Mouse (Mus musculus): ENCODE measurements around the gene Atxn1. TPM values are rescaled to one million over a fixed set of nuclear protein-coding genes. Genes with fewer than 3 reads are reported as not detected.

The Atxn1 gene
- polyA plus RNA-seq, 1 experiment from 2014 or later, result 7.4 TPM

DNA sequence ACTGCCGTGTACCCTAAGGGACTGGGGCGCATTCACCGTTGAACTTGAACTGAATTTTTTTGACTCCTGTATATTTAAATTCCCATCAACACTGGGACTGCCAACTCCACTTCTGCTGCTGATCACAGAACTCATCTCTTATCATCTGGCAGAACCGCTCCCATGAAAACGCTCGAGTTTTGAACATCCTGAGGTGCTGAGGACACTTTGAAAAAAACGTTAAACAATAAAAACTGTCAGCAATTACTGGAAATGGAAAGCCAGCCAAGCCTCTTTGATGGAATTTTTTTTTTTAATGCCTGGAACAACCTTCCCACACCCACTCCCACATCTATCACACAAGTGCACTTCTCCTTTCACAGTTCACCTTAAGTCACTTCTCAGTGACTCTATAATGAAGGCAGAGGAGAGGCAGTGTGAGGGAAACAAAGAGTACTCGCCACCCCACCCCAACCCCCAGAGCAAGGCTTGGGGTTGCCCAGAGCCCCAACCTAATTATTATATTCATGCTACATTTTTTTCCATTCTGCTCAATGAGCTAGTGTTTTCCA is 137.7 kb downstream of the Atxn1 start:
- Histone ChIP-seq H3K4me1 (ENCODE audit: control insufficient read depth in 2 of 2, insufficient read depth in 2 of 2, low read length in 2 of 2) (peaks cover 13 to 21% of the 10 kb centered on the region in 2 experiments), H3K4me2 (ENCODE audit: low read length) (no peak overlapping the region), H3K9ac (ENCODE audit: low read length) (no peak overlapping the region), H3K27me3 (ENCODE audit: control insufficient read depth, insufficient read depth, low read length) (no peaks in the 10 kb centered on the region), H3K27ac (replicated peaks in 1 of 2; ENCODE audit: control insufficient read depth in 1 of 2, insufficient read depth in 1 of 2, low read depth in 2 of 2, low read length in 2 of 2) (no peak overlapping the region), H3K36me3 (ENCODE audit: control insufficient read depth, insufficient read depth, low read length) (no peaks in the 10 kb centered on the region), H3K4me3 (ENCODE audit: control insufficient read depth in 1 of 2, insufficient read depth in 1 of 2, low read depth in 1 of 2, low read length in 2 of 2) (no peak overlapping the region), H3K9me3 (ENCODE audit: control insufficient read depth, low read length) (no peaks in the 10 kb centered on the region)
- no peak for ATAC-seq (ENCODE audit: insufficient number of reproducible peaks, insufficient read depth, low FRiP score, low read depth)
- 77% methylated on average over 8 of the region's 8 CpGs for WGBS

DNA sequence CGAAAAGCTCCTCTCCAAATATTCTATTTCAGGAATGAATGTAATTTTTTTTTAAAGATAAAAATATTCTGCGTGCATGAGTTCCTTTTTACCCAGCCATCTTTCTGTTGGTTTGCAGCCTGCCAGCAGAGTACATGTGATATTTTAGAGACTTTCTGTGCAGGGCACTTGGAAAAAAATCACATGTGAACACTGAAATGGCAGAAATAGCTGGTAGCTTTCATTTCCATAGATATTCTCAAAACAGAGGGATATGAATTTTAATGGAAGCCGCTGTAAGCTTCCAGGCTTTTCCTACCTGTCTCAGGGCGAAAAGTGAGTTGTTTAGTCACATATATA is 142.3 kb downstream of the Atxn1 start:
- Histone ChIP-seq H3K9ac (ENCODE audit: low read length) (no peak overlapping the region), H3K27ac (replicated peaks in 1 of 2; ENCODE audit: control insufficient read depth in 1 of 2, insufficient read depth in 1 of 2, low read depth in 2 of 2, low read length in 2 of 2) (no peak overlapping the region), H3K9me3 (ENCODE audit: control insufficient read depth, low read length) (no peaks in the 10 kb centered on the region), H3K36me3 (ENCODE audit: control insufficient read depth, insufficient read depth, low read length) (no peaks in the 10 kb centered on the region), H3K27me3 (ENCODE audit: control insufficient read depth, insufficient read depth, low read length) (no peaks in the 10 kb centered on the region), H3K4me2 (ENCODE audit: low read length) (no peak overlapping the region), H3K4me3 (ENCODE audit: control insufficient read depth in 1 of 2, insufficient read depth in 1 of 2, low read depth in 1 of 2, low read length in 2 of 2) (no peak overlapping the region), H3K4me1 (ENCODE audit: control insufficient read depth in 2 of 2, insufficient read depth in 2 of 2, low read length in 2 of 2) (peaks cover 8 to 19% of the 10 kb centered on the region in 2 experiments)
- no peak for ATAC-seq (ENCODE audit: insufficient number of reproducible peaks, insufficient read depth, low FRiP score, low read depth)
- 75% methylated on average over 4 of the region's 4 CpGs for WGBS

DNA sequence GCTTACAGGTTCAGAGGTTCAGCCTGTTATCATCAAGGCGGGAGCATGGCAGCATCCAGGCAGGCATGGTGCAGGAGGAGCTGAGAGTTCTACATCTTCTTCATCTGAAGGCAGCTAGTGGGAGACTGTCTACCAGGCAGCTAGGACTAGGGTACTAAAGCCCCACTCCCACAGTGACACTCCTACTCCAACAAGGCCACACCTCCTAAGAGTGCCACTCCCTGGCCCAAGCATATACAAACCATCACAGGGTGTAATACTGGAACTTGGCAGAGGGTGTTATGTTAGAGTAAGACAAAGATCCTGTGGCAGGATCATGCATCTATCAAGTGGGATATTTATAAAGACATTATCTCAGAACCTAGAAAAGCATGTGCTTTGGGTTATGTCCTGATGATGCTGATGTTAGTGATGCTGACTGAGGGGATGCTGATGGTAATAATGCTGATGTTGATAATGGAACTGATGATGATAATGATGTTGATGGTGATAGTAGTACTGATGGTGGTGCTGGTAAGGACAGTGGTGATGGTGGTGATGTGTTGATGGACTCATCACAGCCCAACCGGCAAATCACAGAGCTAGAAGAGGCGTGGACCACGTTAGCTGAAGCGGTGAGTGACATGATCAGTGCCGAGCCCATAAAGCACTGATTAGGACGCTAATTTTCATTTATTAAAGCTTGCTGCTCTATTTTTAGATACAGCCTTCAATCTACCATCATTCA is 142.9 kb downstream of the Atxn1 start:
- Histone ChIP-seq H3K36me3 (ENCODE audit: control insufficient read depth, insufficient read depth, low read length) (no peaks in the 10 kb centered on the region), H3K4me2 (ENCODE audit: low read length) (no peak overlapping the region), H3K4me3 (ENCODE audit: control insufficient read depth in 1 of 2, insufficient read depth in 1 of 2, low read depth in 1 of 2, low read length in 2 of 2) (no peak overlapping the region), H3K27me3 (ENCODE audit: control insufficient read depth, insufficient read depth, low read length) (no peaks in the 10 kb centered on the region), H3K27ac (replicated peaks in 1 of 2; ENCODE audit: control insufficient read depth in 1 of 2, insufficient read depth in 1 of 2, low read depth in 2 of 2, low read length in 2 of 2) (peak overlapping the region in 1 of 2 experiments; percentile 11; a peak in 1 of 4 replicates), H3K4me1 (ENCODE audit: control insufficient read depth in 2 of 2, insufficient read depth in 2 of 2, low read length in 2 of 2) (peaks cover 7 to 19% of the 10 kb centered on the region in 2 experiments), H3K9ac (ENCODE audit: low read length) (no peak overlapping the region), H3K9me3 (ENCODE audit: control insufficient read depth, low read length) (no peaks in the 10 kb centered on the region)
- 77% methylated on average over 7 of the region's 7 CpGs for WGBS
- no peak for ATAC-seq (ENCODE audit: insufficient number of reproducible peaks, insufficient read depth, low FRiP score, low read depth)

DNA sequence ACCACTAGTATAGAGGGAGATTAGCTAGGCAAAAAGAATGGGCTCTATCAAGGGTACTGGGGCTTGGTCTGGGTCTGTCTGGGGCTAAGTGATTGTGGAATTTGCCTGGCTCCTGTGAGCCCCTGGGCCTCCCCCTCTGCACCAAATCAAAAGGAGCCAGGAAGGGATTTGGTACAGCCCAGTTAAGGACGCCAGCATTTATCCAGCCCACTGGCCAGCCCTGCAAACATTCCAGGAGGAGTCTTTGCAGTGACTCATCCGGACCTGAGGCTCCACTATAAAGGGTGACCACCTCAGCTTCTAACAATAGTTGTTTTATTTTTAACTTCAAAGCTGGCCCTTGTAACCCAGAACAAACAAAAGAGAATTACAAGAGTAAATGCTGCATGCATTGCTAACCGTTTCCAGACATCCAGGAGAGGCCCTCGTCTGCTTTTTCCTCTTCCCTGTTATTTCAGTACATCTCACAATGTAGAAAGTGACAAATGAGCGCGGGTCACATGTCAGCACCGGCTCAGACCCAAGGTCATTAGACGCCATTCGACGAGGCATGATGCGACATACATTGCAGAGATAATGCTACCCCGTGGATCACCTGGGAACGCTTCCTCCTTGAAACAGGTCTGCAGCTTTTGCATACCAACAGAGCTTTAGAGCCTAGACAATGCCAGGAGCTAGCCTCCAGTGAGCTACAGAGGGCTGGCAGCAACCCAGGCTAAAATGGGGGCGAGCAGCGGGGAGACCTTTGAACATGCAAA is 144.2 kb downstream of the Atxn1 start:
- H3K4me3 ChIP-seq (ENCODE audit: control insufficient read depth in 1 of 2, insufficient read depth in 1 of 2, low read depth in 1 of 2, low read length in 2 of 2), result no peak overlapping the region; a peak in 1 of 4 replicates
- H3K27me3 ChIP-seq (ENCODE audit: control insufficient read depth, insufficient read depth, low read length), result no peaks in the 10 kb centered on the region
- 0 out of 2 replicates have a peak overlapping the region, but pooled peaks have one; percentile 5 for H3K9ac ChIP-seq (ENCODE audit: low read length)
- peak overlapping the region; percentile 92 to 99 for H3K27ac ChIP-seq (replicated peaks in 1 of 2; ENCODE audit: control insufficient read depth in 1 of 2, insufficient read depth in 1 of 2, low read depth in 2 of 2, low read length in 2 of 2)
- peak overlapping the region; percentile 39 for H3K4me2 ChIP-seq (ENCODE audit: low read length)
- no peaks in the 10 kb centered on the region for H3K9me3 ChIP-seq (ENCODE audit: control insufficient read depth, low read length)
- no peaks in the 10 kb centered on the region for H3K36me3 ChIP-seq (ENCODE audit: control insufficient read depth, insufficient read depth, low read length)
- 19% methylated on average over 15 of the region's 15 CpGs for WGBS
- H3K4me1 ChIP-seq (ENCODE audit: control insufficient read depth in 2 of 2, insufficient read depth in 2 of 2, low read length in 2 of 2), result peaks cover 7 to 19% of the 10 kb centered on the region in 2 experiments
- peak; percentile 80 for ATAC-seq (ENCODE audit: insufficient number of reproducible peaks, insufficient read depth, low FRiP score, low read depth)

DNA sequence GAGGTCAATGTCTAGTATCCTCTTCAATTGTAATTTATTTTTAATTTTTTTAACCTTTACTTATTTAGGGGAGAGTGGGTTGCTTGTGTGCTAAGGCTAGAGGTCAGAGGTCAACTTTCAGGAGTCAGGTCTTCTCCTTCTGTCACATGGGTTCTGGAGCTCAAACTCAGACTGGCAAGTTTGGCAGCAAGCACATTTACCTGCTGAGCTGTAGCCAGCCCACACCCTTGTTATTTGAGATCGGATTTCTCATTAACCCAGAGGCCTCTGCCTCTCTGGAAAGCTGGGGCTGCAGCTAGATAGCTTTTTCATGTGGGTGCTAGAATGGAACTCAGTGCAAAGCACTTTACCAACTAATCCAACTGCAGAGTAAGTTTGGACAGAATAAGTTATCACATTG is 148.1 kb downstream of the Atxn1 start:
- no peak for ATAC-seq (ENCODE audit: insufficient number of reproducible peaks, insufficient read depth, low FRiP score, low read depth)
- 67% methylated on average over 1 of the region's 1 CpGs for WGBS
- Histone ChIP-seq H3K27ac (replicated peaks in 1 of 2; ENCODE audit: control insufficient read depth in 1 of 2, insufficient read depth in 1 of 2, low read depth in 2 of 2, low read length in 2 of 2) (no peak overlapping the region), H3K27me3 (ENCODE audit: control insufficient read depth, insufficient read depth, low read length) (no peaks in the 10 kb centered on the region), H3K4me3 (ENCODE audit: control insufficient read depth in 1 of 2, insufficient read depth in 1 of 2, low read depth in 1 of 2, low read length in 2 of 2) (no peak overlapping the region), H3K4me1 (ENCODE audit: control insufficient read depth in 2 of 2, insufficient read depth in 2 of 2, low read length in 2 of 2) (peaks cover 7 to 9% of the 10 kb centered on the region in 2 experiments), H3K9ac (ENCODE audit: low read length) (no peak overlapping the region), H3K9me3 (ENCODE audit: control insufficient read depth, low read length) (no peaks in the 10 kb centered on the region), H3K4me2 (ENCODE audit: low read length) (no peak overlapping the region), H3K36me3 (ENCODE audit: control insufficient read depth, insufficient read depth, low read length) (no peaks in the 10 kb centered on the region)

DNA sequence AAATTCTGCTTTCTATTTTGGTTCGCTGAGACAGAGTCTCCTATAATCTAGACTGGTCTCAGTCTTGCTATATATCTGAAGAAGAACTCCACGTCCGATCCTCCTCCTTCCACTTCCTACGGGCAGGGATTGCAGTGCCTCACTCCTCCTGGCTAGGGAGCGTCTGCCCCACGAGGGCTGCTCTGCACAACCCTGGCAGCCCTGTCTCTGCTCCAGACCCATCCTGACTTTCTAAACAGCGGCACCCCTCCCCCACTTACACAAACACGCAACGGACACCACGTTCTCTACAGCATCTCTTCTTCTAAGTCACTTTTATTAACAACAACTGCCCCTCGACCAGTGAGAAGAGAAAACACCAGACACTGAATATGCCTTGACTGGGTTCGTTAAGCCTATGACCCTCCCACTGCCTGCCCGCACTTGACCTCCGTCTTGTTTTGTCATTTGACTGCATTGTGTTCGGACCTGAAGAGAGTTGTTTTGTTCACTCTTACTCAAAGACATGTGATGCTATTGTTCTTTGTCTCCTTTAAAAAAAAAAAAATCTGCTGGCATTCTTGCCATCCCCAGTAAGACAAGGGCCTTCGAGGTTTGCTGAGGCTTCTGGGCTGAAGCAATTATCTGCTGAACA is 154.9 kb downstream of the Atxn1 start:
- H3K36me3 ChIP-seq (ENCODE audit: control insufficient read depth, insufficient read depth, low read length), result 0 out of 2 replicates have a peak, but pooled peaks cover 4% of the 10 kb centered on the region
- H3K4me1 ChIP-seq (ENCODE audit: control insufficient read depth in 2 of 2, insufficient read depth in 2 of 2, low read length in 2 of 2), result peaks cover 16 to 17% of the 10 kb centered on the region in 2 experiments
- no peaks in the 10 kb centered on the region for H3K9me3 ChIP-seq (ENCODE audit: control insufficient read depth, low read length)
- ATAC-seq (ENCODE audit: insufficient number of reproducible peaks, insufficient read depth, low FRiP score, low read depth), result no peak
- peak overlapping the region; percentile 42 for H3K9ac ChIP-seq (ENCODE audit: low read length)
- peak overlapping the region in 1 of 2 experiments; percentile 39; a peak in 2 of 4 replicates for H3K27ac ChIP-seq (replicated peaks in 1 of 2; ENCODE audit: control insufficient read depth in 1 of 2, insufficient read depth in 1 of 2, low read depth in 2 of 2, low read length in 2 of 2)
- WGBS, result 28% methylated on average over 16 of the region's 16 CpGs
- peak overlapping the region; percentile 58 for H3K4me2 ChIP-seq (ENCODE audit: low read length)
- H3K4me3 ChIP-seq (ENCODE audit: control insufficient read depth in 1 of 2, insufficient read depth in 1 of 2, low read depth in 1 of 2, low read length in 2 of 2), result peak overlapping the region in 1 of 2 experiments; percentile 0; a peak in 1 of 4 replicates
- no peaks in the 10 kb centered on the region for H3K27me3 ChIP-seq (ENCODE audit: control insufficient read depth, insufficient read depth, low read length)

DNA sequence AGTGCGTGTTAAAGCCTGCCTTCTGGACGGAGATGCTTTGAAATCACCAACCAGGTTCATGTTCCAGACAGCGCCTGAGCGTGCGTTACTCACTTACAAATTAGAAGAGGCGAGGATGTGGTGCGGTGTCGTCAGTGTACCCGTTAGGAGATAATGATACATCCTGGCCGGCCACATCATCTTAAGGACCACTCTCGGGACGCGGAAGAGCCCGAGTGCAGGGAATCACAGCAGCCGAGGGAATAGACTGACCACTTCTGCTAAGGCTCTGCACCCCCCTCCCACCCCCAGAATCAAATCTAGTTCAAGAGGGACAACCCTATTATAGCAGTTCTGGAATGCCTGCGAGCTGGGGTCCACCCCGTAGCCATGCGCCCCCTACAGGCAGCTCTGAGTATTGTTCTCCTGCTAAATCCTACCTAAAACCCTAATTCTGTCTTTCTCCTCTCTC is 157.2 kb downstream of the Atxn1 start:
- Histone ChIP-seq H3K4me1 (ENCODE audit: control insufficient read depth in 2 of 2, insufficient read depth in 2 of 2, low read length in 2 of 2) (peaks cover 19 to 21% of the 10 kb centered on the region in 2 experiments), H3K36me3 (ENCODE audit: control insufficient read depth, insufficient read depth, low read length) (0 out of 2 replicates have a peak, but pooled peaks cover 4% of the 10 kb centered on the region), H3K27me3 (ENCODE audit: control insufficient read depth, insufficient read depth, low read length) (no peaks in the 10 kb centered on the region), H3K27ac (replicated peaks in 1 of 2; ENCODE audit: control insufficient read depth in 1 of 2, insufficient read depth in 1 of 2, low read depth in 2 of 2, low read length in 2 of 2) (no peak overlapping the region), H3K9ac (ENCODE audit: low read length) (no peak overlapping the region), H3K4me2 (ENCODE audit: low read length) (peak overlapping the region; percentile 28; the same call in 1 of the 2 replicates), H3K4me3 (ENCODE audit: control insufficient read depth in 1 of 2, insufficient read depth in 1 of 2, low read depth in 1 of 2, low read length in 2 of 2) (peak overlapping the region in 1 of 2 experiments; percentile 12; a peak in 2 of 4 replicates), H3K9me3 (ENCODE audit: control insufficient read depth, low read length) (no peaks in the 10 kb centered on the region)
- WGBS, result 50% methylated on average over 18 of the region's 18 CpGs
- ATAC-seq (ENCODE audit: insufficient number of reproducible peaks, insufficient read depth, low FRiP score, low read depth), result no peak
